Mouse (Mus musculus) kidney, adult 11 months (tissue): ENCODE measurements around the gene Tgfbr3.
A peak's percentile ranks its signal among the peaks of the same experiment; 100 is the strongest.

Source experiments
- DNase-seq: peaks from one replicate; pipeline ENCODE4 v3.0.0; 2022

Tgfbr3 gene

DNA sequence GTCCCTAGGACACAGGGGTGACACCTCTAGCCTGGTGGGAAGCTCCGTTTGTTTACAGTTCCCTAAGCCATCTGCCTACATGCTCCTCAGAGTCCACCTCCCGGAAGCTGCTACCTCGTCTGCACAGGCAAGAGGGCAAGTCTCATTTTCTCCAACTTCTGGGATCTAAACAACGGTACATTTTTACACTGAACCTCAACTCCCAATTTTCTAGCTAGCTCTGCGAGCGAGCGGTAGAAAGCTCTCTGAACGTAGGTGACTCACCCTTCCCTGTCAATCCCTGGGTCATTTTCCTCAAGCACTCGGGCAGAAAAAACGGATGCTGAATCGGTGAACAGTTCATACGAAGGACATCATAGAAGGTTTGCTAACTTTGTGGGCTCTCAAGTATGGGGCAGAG, 122.1 kb downstream of the Tgfbr3 start:
- DNase-seq, result no peak

DNA sequence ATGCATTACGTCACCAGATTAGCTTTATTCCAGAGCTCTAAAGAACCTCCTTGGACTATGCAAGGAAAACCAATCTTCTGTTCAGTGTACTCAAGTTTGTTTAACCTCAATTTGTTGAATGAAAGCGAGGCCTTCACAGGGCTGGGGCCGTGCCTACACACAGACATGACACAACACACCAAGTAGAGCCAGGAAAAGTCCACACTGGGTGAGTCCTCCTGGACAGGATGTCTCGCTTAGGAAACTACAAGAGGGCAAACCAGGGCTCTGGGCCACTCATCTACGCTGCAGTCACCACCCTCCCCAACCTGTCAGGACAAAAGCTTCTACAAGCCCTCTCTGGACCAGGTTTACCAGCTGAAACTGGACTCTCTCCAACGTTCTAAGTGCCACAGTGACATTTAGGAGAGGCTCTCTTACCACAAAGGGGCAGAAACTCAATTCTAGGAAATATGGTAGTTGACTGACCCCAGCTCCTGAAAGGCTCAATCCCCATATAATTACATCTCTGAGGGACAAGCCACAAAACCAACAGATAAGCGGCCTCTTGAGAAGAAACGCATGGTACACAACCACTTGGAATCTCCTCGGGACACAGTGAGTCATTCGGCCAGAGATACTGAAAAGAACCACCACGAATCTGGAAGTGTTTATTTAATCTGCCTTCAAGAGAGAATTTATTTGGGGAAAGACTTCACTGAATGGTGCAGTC, 122.6 kb downstream of the Tgfbr3 start:
- peak; percentile 31 for DNase-seq

DNA sequence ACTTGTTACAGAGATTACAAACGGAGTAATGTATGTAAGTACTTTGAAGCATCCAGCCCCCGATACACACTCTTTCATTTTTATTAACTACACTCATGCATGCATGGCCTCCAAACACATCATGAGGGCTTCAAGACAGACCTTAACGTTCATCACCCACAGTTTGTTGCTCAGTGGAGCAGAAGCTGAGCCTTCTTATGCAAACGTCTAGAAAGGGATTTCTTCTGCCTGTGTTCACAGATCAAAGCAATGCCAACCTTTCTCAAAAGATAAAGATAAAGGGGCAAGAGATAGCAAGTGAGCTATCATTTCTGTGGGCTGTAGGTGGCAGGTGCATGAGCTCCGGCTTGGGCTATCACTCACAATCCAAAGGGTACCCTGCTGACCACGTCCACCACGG, 123.7 kb downstream of the Tgfbr3 start:
- DNase-seq, result no peak

DNA sequence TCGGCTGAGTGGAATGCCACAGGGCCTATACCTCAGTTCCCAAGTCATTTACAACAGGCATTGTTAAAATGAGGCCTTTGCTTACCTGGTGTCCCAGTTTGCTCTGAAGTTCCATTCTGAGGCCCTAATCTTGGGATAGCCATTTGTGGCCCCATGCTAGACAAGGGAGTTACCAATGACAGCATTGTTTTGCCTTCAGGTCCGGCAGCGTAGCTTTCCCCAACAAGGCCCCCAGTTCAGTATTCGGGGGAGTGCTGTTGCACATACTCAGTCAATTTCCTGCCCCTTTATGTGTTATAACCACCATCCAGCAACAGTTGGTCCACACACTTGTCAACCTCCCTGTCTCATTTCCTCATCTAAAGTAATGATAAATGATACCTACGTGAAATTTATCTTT, 124.2 kb downstream of the Tgfbr3 start:
- no peak for DNase-seq

DNA sequence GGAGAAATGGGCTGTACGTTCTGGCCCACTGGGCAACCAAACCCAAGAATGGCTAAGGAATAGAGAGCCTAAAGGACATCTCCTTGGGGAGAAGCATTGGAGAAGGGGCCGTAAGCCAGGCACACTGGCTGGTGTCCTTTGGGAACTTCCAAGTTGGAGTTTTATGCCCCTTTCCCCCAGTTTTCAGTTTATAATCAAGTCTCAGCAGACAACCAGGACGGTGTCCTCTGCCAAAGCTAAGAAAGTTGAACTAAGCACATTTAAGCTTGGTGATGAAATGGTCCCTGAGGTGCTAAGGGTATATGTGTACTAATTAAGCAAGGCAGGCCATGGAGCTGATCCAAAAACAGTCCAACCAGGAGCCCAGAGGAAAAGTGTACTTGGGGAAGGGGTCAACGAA, 124.6 kb downstream of the Tgfbr3 start:
- DNase-seq, result no peak

DNA sequence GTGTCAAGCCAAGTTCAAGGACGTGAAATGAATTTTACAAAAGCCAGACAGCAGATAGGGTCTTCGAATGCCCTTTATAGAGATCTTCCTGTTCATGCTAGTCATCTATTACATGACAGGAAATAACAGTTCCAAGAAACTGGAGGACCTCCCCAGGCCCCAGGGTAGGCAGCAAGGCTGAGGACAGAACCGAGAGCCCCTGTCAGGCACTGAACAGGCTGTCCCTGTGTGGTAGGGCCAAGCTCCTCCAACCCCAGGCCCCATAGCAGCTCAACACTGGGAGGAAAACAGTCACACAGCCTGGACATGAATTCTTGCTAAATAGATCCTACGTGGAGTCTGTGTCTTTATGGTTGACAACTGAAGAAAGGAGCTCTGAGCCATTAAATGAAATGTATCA, 125.3 kb downstream of the Tgfbr3 start:
- no peak for DNase-seq

DNA sequence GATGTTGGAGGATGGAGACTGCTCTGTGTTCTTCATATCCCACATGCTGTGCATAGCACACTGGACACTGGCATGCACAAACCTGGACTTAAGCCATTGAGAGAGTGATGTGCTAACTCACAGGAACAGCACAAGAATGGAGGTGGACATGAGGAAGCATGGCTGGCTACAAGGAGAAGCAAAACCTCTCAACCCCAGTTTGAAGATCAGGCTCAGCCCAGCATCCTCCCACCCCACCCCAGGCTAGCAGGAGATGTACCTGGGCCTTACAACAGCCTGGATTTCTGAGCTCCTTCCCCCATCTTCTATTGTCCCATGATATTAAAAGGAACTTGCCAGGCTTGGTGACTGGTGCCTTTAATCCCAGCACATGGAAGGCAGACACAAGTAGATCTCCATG, 126.1 kb downstream of the Tgfbr3 start:
- no peak for DNase-seq

DNA sequence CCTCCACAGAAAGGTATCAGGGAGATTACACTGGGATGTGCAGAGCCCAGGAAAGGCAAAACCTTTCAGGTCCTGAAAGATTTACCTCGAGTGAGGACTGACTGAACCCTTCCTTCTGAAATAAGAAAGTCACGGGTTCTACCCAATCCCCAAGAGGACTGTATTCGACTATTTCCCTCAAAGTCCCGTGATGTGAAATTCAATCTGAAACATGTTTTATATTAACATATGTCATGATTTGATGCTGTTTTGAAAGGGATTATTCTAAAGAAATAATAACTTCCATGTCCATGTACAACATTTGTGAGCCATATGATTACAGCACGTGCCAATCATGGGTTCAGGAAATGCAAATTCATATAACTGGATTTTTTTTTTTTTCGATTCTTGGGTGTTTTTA, 126.6 kb downstream of the Tgfbr3 start:
- DNase-seq, result no peak

DNA sequence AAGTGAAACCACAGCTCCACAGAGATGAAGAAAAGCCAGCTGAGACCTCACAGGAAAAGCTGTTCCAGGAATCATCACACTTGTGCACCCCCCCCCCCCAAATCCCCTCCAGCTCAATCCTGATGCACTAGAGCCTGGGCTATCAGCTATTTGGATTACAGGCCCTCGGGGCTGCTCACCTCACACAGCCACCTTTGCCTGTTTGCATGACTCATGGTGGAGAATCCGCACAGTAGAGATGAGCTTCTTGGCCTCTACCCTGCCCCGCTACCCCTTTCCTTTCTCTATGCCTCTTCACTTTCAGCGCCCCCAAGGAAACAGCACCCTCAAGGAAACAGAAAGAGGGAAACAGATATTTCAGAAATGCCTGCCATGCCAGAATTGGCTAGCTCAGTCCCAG, 127.1 kb downstream of the Tgfbr3 start:
- no peak for DNase-seq

DNA sequence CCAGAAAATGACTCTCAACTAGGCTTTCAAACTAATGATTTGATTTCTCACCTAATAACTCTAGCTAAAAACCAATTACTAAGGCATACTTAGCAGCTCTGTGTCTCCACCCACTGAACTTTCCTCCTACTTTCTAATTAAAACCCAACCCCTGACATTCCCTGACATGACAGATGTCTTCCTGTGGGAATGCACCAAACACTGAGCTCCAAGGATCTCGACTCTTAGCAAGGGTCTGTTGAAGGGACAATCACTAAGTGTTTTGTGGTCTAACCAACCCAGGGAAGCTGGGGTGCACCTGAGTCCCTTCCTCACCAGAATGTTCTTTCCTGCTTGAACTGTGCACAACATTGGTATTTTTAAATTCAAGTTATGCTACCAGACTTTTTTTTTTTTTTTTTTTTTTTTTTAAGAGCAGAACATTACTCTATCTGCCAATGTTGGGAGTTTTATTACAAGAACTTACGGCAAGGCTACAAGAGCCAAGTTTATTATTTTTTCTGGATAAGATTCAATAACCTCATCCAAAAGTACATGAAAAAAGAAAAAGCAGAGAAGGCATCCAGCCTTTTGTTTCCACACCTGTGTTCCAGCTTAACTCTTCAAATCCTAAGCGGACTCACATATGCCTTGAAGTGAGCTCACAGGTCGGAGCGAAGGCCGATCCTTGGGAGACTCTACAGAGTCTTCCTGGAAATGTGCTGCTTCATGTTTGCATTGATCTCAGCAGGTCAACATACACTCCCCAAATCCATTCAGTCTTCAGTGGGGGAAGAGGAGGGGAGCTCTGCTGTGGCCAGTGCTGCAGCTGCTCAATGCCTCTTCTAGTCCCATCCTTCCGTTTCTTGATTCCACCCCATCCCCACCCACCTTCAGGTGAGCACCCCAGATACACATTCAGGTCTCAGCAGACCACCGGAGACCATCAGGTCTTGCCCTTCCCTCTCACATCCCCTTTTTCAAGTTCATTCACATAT, 129.2 kb downstream of the Tgfbr3 start:
- DNase-seq, result peak; percentile 34

DNA sequence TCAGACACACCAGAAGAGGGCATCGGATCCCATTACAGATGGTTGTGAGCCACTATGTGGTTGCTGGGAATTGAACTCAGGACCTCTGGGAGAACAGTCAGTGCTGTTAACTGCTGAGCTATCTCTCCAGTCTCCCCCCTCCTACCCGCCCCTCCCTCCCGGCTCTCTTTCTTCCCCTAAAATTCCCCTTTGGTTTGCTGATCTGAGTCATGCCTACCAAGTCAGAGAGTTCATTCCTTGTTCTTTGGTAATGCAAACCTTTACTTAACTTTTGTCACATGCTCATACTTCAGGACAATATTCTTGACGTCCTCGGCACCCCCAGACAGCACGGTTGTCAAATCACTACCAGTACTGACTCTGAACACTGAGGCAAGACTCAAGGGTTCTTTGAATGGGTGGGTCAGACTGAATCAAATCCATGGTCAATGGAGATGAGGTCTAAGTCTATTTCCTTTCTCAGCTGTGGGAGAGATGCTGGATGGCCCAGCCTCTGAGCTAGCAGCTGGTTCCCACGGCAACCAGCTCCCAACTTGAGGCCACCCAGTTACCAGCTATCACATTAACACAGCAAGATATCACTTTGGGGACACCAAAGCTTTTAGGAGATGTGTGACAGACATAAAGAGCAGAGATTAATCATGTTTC, 130.8 kb downstream of the Tgfbr3 start:
- DNase-seq, result no peak

DNA sequence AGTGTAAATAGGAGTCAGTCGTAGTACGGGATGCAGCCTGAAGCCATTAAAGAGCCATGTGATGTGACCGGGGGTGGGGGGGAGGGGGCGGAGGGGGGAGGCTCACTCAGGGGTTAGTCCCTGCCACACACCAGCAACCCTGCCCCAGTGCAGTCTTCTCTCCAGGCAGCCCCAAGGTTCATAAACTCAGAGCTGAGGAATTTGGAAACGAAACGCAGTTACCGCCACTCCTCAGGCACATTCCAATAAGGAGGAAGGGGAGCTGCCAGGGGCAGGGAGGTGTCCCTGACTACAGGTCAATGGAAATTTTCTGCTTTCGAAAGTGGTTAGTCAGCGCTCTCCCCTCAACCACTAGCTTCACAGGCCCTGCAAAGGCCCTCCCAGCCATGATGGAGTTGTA, 132.0 kb downstream of the Tgfbr3 start:
- DNase-seq, result peak; percentile 73

DNA sequence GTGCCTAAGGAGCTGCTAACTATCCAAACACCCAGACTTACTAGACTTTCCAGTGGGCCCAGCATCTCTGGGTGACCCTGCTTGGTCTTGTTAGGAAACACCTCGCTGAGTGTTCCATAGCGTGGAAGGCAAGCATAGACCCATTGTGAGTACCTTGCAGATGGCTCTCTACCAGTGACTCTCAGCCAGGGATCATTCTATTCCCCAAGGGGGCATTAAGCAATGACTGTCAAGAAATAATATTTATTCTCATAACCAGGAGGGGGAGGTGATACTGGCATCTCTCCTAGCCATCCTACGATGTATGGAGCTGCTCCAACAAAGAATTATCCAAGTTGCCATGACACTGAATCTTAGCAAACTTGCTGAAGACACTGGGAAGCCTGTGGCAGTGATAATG, 133.3 kb downstream of the Tgfbr3 start:
- no peak for DNase-seq

DNA sequence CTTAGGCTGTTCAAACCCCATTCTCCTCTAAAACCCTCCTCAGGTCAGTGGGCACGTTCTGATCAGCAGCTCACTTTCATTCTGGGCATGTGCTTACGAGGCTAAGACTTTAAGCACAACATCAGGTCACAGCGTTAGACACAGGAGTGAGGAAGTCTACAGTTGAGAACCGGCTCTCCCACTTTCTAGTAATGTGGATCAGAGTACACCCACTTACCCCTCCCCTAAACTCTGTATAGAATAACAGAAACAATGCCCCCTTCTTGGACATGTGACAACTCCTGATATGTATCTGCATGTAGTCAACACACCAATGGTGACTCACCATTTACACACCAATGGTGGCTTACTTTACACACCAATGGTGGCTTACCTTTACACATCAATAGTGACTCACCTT, 136.4 kb downstream of the Tgfbr3 start:
- no peak for DNase-seq

DNA sequence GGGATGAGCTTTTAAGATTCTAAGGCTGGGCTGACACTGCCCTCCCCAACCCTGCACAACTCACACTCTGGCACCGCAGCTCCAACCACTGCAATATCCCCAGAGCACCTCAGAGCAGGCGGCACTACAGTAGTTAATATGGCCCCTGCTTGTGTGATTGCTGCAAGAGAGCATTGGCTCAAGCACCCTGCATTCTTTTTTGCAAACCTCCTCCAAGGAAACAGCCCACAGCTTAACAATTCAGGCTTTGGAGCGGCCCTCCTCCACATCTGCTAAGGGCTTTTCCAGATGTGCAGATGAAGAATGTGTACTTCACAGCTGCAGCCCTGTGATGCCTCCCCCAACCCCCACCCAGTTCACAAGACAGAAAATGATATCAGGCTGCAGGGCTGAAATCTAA, 138.1 kb downstream of the Tgfbr3 start:
- no peak for DNase-seq

DNA sequence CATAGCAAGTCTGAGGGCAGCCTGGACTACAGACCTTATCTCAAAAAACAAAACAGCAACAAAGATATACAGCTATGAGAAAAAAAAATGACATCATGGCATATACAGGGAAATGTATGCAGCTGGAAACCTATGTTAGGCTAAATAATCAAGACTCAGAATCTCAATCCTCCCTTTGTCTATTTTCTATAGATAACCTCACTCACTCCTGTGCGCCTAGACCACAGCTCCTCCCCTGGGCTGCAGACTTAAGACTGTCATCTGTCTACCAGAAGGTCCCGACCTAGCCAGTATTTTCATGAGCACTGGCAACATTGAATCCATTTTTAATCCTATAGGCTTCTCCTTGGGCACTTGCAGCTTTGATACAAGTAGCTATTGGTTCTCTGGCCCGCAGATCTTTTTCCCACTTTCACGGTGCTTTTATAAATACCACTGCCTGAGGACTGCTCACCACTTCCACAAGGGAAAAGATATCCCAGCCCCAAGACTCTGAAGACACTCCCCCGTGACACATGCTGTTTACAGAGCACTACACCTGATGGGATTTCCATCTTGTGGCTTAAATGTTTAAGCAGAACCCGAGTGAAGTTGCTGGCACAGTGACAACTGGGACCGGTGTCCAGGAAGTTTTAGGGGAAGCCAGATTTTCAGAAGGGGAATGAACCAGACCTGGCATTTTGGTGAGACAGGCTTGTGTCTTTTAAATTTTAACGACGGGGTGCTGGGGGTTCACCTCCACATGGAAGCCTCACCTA, 138.7 kb downstream of the Tgfbr3 start:
- no peak for DNase-seq

DNA sequence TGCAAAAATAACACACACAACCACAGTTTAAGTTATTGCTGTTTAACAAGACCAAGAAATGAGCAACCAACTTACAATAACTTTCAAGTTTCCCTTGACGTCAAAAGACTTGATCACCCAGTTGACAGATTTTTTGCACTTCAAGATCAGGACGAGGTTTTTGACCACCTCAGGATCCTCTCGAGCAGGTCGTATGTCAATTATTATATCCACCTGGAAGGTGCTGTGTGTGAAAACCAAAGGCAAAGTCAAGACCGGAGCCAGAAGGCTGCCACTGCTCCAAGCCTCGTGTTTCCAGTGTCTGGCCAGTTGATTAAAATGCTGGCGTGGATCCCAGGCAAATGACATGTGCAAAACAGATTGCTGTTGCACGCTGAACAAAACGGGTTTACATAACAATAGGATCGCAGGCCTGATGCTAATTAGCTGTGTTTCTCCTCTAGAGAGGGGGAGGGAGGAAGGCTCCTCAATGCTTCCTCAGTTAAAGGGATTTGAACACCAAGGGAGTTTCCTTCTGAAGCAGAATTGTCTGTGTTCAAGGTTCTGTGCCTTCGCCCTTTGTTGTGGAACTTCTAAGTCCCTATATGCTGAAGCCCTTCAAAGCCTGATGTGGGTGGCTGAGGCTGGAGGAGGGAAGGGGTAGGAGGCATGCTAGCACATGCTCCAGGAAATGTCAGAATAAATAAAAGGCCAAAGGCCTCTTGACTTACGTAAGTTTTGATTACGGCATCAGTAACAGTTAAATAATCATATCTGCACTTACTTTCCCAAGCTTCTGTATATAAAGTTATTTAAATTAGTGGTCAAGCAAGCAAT, 141.3 kb downstream of the Tgfbr3 start:
- peak; percentile 73 for DNase-seq

DNA sequence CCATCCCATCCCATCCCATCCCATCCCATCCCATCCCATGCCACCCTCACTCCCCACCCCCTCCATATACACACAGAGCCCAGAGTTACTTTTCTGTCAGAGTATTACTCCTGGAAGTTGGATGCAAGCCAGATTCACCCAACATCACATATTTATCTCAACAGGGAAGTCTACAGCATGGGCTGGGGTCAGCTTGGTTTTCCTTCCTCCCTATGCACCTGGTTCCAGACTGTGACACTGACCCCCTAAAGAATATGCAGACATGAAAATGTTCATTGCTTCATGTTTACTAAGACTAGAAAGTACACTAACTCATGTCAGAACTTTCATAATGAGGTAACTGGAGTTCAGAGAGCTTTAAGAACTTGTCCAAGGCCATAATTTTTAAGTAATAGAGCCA, 142.0 kb downstream of the Tgfbr3 start:
- no peak for DNase-seq

DNA sequence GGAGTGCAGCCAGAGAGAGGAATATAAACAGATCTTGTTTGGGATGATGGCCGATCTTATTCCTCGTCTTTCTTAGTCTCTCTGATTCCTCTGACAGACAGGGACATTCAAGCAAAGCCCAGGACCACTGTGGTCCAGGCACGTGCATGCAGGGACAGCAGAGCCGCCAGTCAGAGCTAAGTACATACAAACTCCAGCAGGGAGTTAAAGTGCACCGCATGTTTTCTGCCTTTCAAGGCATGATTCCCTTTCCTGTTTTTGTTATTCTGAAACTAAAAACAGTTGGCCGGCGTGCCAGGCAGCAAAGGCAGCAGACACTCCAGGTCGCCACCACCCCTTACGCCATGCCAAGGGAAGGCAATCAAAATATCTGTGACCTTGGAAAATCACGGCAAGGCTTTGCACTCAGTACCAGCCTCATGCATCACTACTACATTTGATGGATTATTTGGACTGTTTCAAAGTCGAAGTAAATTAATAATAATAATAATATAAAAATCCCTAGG, 143.3 kb downstream of the Tgfbr3 start:
- DNase-seq, result peak; percentile 49

DNA sequence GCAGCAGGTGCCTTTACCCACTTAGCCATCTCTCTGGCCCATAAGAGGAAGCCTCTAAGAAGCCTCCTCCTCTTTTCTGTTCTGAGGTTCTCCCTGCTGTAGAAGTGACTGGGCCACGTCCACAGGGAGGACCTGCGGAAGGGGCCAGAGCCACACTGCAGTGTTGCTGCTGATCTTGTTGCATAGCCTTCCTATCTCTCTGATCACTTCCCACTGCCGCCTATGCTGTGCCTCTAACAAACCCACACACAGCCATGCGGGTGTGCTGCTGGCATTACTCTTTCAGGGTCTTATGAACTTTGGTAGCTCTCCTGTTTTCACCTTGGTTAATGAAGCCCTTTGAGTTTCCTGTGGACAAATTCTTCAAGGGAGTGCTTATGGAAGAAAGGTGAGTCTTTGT, 144.3 kb downstream of the Tgfbr3 start:
- DNase-seq, result no peak

DNA sequence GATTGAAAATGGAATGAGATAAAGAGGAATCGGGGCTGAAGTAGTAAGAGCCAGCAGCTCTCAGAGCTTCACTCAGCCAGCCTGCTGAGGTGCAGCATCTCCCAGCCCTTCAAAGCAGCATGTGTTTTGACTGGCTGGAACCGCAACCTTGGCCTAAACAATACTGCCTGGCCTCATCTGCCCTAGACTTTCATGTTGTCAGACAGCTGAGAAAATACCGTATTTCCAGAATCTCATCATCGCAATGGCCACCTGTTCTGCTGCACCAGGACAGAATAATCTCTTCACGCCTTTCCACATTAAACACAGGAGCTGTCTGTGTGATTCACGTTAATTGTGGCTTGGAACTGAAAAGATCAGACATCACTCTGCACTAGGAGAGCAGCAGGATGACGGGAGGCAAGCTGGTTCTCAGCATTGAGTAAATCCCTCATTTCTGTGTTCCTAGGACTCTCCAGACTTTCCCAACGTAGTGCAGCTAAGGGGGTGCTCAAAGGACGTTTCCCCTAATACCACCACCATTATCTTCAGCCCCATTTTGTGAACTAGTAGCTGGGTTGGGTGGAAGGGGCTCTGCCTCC, 145.1 kb downstream of the Tgfbr3 start:
- no peak for DNase-seq

DNA sequence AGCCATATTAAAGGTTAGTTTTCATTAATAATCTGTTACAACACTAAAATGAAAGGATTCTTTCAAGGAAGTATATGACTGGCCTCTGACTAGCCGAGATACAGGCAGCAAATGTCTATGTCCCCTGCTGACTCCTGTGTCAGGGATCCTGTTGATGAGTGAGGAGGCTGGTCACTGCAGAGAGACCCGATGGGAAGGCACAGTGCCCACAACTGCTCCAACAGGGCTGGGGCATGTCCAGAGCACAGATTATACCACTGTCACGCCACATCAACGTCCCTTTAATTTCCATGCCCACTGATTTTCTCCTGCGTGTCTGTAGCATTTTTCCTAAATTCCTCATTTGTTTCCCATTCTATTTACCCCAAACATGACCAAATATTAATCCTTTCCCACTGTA, 146.0 kb downstream of the Tgfbr3 start:
- DNase-seq, result no peak
